16 mouse cellular contexts compared by ENCODE assay signal in the genomic region with DNA sequence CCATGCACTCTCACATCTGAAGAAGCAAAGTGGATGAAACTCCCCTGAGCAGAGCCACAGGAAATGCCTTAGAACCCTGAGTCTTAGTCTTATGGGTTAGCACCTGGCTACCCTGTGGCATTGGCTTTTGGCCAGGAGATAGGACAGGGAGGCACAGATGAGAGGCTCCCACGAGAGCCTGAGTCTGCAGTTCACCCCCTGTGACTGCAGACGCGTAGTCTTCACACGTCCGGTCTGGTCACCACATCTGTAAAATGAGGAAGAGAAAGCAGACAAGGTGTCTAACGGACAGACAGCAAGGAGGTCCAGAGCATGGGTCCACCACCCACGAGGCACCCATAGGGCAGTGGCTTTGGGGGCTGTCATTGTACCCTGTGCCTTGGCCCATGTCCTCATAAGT.
DNase-seq lines count a peak whose midpoint lies in the region; TF ChIP-seq lines count a peak whose summit lies in the region.
"Had no signal": no experiment of that assay in that cellular context is flagged by ENCODE, and none has a peak within 500 bp of the region (broad histone marks: within the 10 kb centered on the region; RNA-seq: fewer than 3 reads in every experiment).

No protein-coding gene starts in this region.

- DNase-seq in layer of hippocampus, adult 11-12 months (ENCODE audit: low spot score) = peak; percentile 50
- no peak for DNase-seq in layer of hippocampus, postnatal 10 days (ENCODE audit: low spot score in 2 of 2)
- peak; percentile 46 to 47 for DNase-seq in spleen, adult 18-20 months
- no peak for DNase-seq in spleen, postnatal 4 days (ENCODE audit: low spot score in 2 of 2)
- peak; percentile 60 to 62 for DNase-seq in spleen, adult 2 months (ENCODE audit: low read depth in 1 of 2, low spot score in 2 of 2)
- no peak for DNase-seq in c-Kit-positive CD71-positive TER-119-positive erythroid progenitor cells, embryonic 14.5 days (ENCODE audit: low spot score)
- DNase-seq in heart, embryonic 10.5 days (ENCODE audit: low spot score) = no peak
- no peak for DNase-seq in lung, adult 2 months
- DNase-seq: adrenal gland, postnatal 25 days; cerebellum, adult 18-20 months; embryo, embryonic 11 days; lung, postnatal 4 days had no signal

- peaks cover 16% of the 10 kb centered on the region for H3K4me1 ChIP-seq in spleen, adult 2 months (ENCODE audit: control insufficient read depth, insufficient read depth, insufficient read length)
- peaks cover 26% of the 10 kb centered on the region for H3K4me1 ChIP-seq in heart, embryonic 10.5 days
- peaks cover 14% of the 10 kb centered on the region for H3K4me1 ChIP-seq in lung, adult 2 months (ENCODE audit: control insufficient read depth, insufficient read depth, low read length)

- TF ChIP-seq POLR2A in spleen, adult 2 months (IDR thresholded peaks at IDR 0.05; ENCODE audit: low read depth, low read length) = no peak
- no peak for TF ChIP-seq POLR2A in lung, adult 2 months (IDR thresholded peaks at IDR 0.05; ENCODE audit: borderline replicate concordance, extremely low read depth, low read depth, low read length)

- H3K27ac ChIP-seq in spleen, adult 2 months (ENCODE audit: insufficient read depth, low read length) = no peak overlapping the region
- H3K27ac ChIP-seq in heart, embryonic 10.5 days = no peak overlapping the region
- H3K27ac ChIP-seq: hindbrain, embryonic 12.5 days; liver, embryonic 14.5 days had no signal

- H3K36me3 ChIP-seq in spleen, adult 2 months (ENCODE audit: control insufficient read depth, insufficient read depth, low read length) = no peaks in the 10 kb centered on the region
- H3K36me3 ChIP-seq in heart, embryonic 10.5 days = no peaks in the 10 kb centered on the region
- H3K36me3 ChIP-seq: heart, embryonic 12.5 days; hindbrain, embryonic 12.5 days had no signal

- no peaks in the 10 kb centered on the region for H3K9me3 ChIP-seq in heart, embryonic 10.5 days
- H3K9me3 ChIP-seq: heart, embryonic 12.5 days; hindbrain, embryonic 12.5 days had no signal

- no peak for TF ChIP-seq CTCF in spleen, adult 2 months (IDR thresholded peaks at IDR 0.05; ENCODE audit: extremely low read depth, insufficient read depth, insufficient read length, insufficient replicate concordance)
- no peak for TF ChIP-seq CTCF in lung, adult 2 months (IDR thresholded peaks at IDR 0.05; ENCODE audit: insufficient read depth, low read length)

- H3K4me3 ChIP-seq in spleen, adult 2 months (ENCODE audit: extremely low read depth, insufficient read depth, insufficient read length) = no peak overlapping the region
- no peak overlapping the region for H3K4me3 ChIP-seq in heart, embryonic 10.5 days
- H3K4me3 ChIP-seq in lung, adult 2 months (replicated peaks; ENCODE audit: extremely low read depth, low read depth, low read length) = no peak overlapping the region
- H3K4me3 ChIP-seq: erythroblast, embryonic 14.5 days; heart, embryonic 12.5 days; hindbrain, embryonic 12.5 days had no signal

- H3K27me3 ChIP-seq in spleen, adult 2 months (ENCODE audit: control insufficient read depth, insufficient read depth, low read length) = no peaks in the 10 kb centered on the region
- peaks cover 66% of the 10 kb centered on the region for H3K27me3 ChIP-seq in heart, embryonic 10.5 days (ENCODE audit: insufficient read depth, poor library complexity, severe bottlenecking)

- WGBS in spleen, adult 2 months = 4% methylated on average over 7 of the region's 7 CpGs
- WGBS in heart, embryonic 10.5 days = 84% methylated on average over 7 of the region's 7 CpGs
- 80% methylated on average over 7 of the region's 7 CpGs for WGBS in lung, adult 2 months

Comparison
In these comparisons a context has a peak if more than half of its experiments do, and no peak if none do; other contexts are left out.
1. DNase-seq: peak in layer of hippocampus, adult 11-12 months (single experiment), spleen, adult 18-20 months (2 of 2) and spleen, adult 2 months (2 of 2); none in layer of hippocampus, postnatal 10 days (0 of 2), spleen, postnatal 4 days (0 of 2), c-Kit-positive CD71-positive TER-119-positive erythroid progenitor cells, embryonic 14.5 days (single experiment), heart, embryonic 10.5 days (single experiment) and lung, adult 2 months (single experiment).